Mouse (Mus musculus): Measurements from ENCODE around the gene Gp5. TPM values are rescaled to one million over a fixed set of nuclear protein-coding genes. Genes with fewer than 3 reads are reported as not detected.

The Gp5 gene
- polyA plus RNA-seq, 1 experiment from 2014 or later = 0.28 TPM

GRCm38 (mm10) chr16:30285701-30286100 is 24.9 kb downstream of the Gp5 start:
- no peak for DNase-seq (ENCODE audit: low spot score)
- H3K4me3 ChIP-seq (ENCODE audit: low read depth, low read length) = no peak overlapping the region
- no peaks in the 10 kb centered on the region for H3K9me3 ChIP-seq (replicated peaks; ENCODE audit: control insufficient read depth, low read length)
- H3K9ac ChIP-seq (ENCODE audit: low read length) = no peak overlapping the region
- no peak for ATAC-seq
- no peak overlapping the region for H3K4me2 ChIP-seq (ENCODE audit: low read length)
- 0 out of 2 replicates have a peak, but pooled peaks cover 4% of the 10 kb centered on the region for H3K4me1 ChIP-seq (ENCODE audit: control insufficient read depth, insufficient read depth, low read length)
- H3K27me3 ChIP-seq (replicated peaks; ENCODE audit: control insufficient read depth, insufficient read depth, low read length) = peaks cover 16% of the 10 kb centered on the region
- WGBS = 62% methylated on average over 4 of the region's 4 CpGs
- H3K27ac ChIP-seq (ENCODE audit: low read depth, low read length) = no peak overlapping the region
- no peaks in the 10 kb centered on the region for H3K36me3 ChIP-seq (ENCODE audit: control insufficient read depth, insufficient read depth, low read length)

GRCm38 (mm10) chr16:30283743-30284337 is 26.7 kb downstream of the Gp5 start:
- Histone ChIP-seq H3K27ac (ENCODE audit: low read depth, low read length) (no peak overlapping the region), H3K36me3 (ENCODE audit: control insufficient read depth, insufficient read depth, low read length) (no peaks in the 10 kb centered on the region), H3K9me3 (replicated peaks; ENCODE audit: control insufficient read depth, low read length) (no peaks in the 10 kb centered on the region), H3K4me1 (ENCODE audit: control insufficient read depth, insufficient read depth, low read length) (0 out of 2 replicates have a peak, but pooled peaks cover 4% of the 10 kb centered on the region), H3K4me2 (ENCODE audit: low read length) (peak overlapping the region; percentile 40), H3K9ac (ENCODE audit: low read length) (peak overlapping the region; percentile 38; the same call in 1 of the 2 replicates), H3K27me3 (replicated peaks; ENCODE audit: control insufficient read depth, insufficient read depth, low read length) (peaks cover 16% of the 10 kb centered on the region), H3K4me3 (ENCODE audit: low read depth, low read length) (peak overlapping the region; percentile 10; the same call in 1 of the 2 replicates)
- DNase-seq (ENCODE audit: low spot score) (peak; percentile 74), ATAC-seq (peak; percentile 62)
- under 1% methylated on average over 15 of the region's 15 CpGs for WGBS

DNA sequence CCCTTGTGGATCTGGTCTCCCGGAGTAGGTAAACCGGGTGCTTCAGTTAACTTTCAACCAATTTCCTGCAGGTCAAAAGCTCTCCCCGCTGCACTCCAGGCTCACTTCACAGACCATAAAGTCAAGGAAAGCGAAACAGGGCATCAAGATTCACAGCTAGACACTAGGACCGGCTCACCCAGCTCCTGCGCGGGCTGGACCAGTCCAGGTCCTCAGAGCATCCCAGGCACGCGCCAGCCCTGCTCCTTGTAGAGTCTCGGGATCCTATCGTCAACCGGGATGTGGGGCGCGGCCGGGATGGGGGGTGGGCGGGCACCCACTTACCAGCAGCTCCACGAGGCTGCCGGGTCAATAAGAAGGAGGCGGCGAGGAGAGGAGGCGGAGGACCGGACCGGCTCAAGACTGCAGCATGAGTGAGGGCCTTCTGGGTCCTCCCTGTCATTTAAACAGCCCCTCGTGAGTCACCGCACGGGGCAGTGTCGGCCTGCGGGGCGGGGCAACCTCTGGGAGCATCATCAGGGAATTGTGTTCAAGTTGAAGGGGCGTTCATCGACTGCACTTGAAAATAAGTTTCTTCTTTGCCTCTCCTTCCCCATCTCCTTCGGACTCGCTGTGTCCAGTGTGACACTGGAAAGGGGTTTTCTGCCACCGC is 27.6 kb downstream of the Gp5 start, which contains the start of gene Lrrc15:
Gene Lrrc15, minus strand, starts transcription at position 413 of the 652 bp plus-strand sequence.
- Histone ChIP-seq H3K4me3 (ENCODE audit: low read depth, low read length) (peak within 1 kb of the TSS; percentile 16; the same call in 1 of the 2 replicates), H3K4me1 (ENCODE audit: control insufficient read depth, insufficient read depth, low read length) (0 out of 2 replicates have a peak, but pooled peaks cover 4% of the 10 kb centered on the region), H3K9me3 (replicated peaks; ENCODE audit: control insufficient read depth, low read length) (no peaks in the 10 kb centered on the region), H3K27ac (ENCODE audit: low read depth, low read length) (no peak within 1 kb of the TSS), H3K36me3 (ENCODE audit: control insufficient read depth, insufficient read depth, low read length) (no peaks in the 10 kb centered on the region), H3K4me2 (ENCODE audit: low read length) (peak within 1 kb of the TSS; percentile 46), H3K9ac (ENCODE audit: low read length) (peak within 1 kb of the TSS; percentile 38; the same call in 1 of the 2 replicates), H3K27me3 (replicated peaks; ENCODE audit: control insufficient read depth, insufficient read depth, low read length) (peaks cover 16% of the 10 kb centered on the region)
- WGBS = 7% methylated on average over 34 of the region's 34 CpGs
- ATAC-seq (peak; percentile 45; the same call in 1 of the 2 replicates), DNase-seq (ENCODE audit: low spot score) (no peak)

DNA sequence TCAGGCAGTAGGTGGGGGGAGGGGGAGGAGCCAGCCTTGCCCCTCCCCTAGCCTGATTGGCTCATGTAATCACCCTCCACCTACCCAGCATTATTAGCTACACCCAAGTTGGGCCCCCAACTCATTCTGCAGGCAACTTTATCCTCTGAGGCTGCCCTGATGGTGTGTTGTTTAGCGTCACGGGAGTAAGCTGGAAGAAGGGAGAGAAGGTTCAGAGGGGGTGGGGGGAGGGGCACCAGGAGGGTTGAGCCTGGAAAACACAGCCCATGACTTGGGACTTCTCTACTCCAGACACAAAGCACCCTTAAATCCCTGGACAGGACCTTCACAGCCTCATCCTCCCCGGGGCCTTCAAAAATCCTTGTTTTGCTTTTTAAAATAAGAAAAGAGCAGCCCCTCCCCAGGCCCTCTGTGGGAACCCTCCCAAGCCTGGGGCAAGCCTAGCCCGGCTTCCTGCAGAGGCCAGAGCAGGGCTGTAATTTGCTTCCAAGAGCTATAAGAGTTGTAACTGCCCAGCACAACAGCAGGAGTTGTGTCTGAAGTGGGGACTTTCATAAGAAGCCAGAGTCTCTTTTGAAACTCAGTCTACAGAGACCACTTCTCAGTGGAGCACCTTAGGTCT is 29.8 kb downstream of the Gp5 start:
- peaks cover 16% of the 10 kb centered on the region for H3K27me3 ChIP-seq (replicated peaks; ENCODE audit: control insufficient read depth, insufficient read depth, low read length)
- no peak overlapping the region for H3K27ac ChIP-seq (ENCODE audit: low read depth, low read length)
- 15% methylated on average over 4 of the region's 4 CpGs for WGBS
- H3K4me3 ChIP-seq (ENCODE audit: low read depth, low read length) = no peak overlapping the region
- ATAC-seq (no peak), DNase-seq (ENCODE audit: low spot score) (no peak)
- H3K36me3 ChIP-seq (ENCODE audit: control insufficient read depth, insufficient read depth, low read length) = no peaks in the 10 kb centered on the region
- 0 out of 2 replicates have a peak, but pooled peaks cover 4% of the 10 kb centered on the region for H3K4me1 ChIP-seq (ENCODE audit: control insufficient read depth, insufficient read depth, low read length)
- H3K4me2 ChIP-seq (ENCODE audit: low read length) = no peak overlapping the region
- H3K9me3 ChIP-seq (replicated peaks; ENCODE audit: control insufficient read depth, low read length) = no peaks in the 10 kb centered on the region
- no peak overlapping the region for H3K9ac ChIP-seq (ENCODE audit: low read length)

GRCm38 (mm10) chr16:30278406-30278805 is 32.2 kb downstream of the Gp5 start:
- Histone ChIP-seq H3K36me3 (ENCODE audit: control insufficient read depth, insufficient read depth, low read length) (no peaks in the 10 kb centered on the region), H3K9me3 (replicated peaks; ENCODE audit: control insufficient read depth, low read length) (no peaks in the 10 kb centered on the region), H3K9ac (ENCODE audit: low read length) (no peak overlapping the region), H3K27ac (ENCODE audit: low read depth, low read length) (no peak overlapping the region), H3K4me3 (ENCODE audit: low read depth, low read length) (no peak overlapping the region), H3K4me1 (ENCODE audit: control insufficient read depth, insufficient read depth, low read length) (no peaks in the 10 kb centered on the region), H3K4me2 (ENCODE audit: low read length) (no peak overlapping the region), H3K27me3 (replicated peaks; ENCODE audit: control insufficient read depth, insufficient read depth, low read length) (peaks cover 12% of the 10 kb centered on the region; the same call in 1 of the 2 replicates)
- ATAC-seq (no peak), DNase-seq (ENCODE audit: low spot score) (no peak)
- 68% methylated on average over 11 of the region's 11 CpGs for WGBS

DNA sequence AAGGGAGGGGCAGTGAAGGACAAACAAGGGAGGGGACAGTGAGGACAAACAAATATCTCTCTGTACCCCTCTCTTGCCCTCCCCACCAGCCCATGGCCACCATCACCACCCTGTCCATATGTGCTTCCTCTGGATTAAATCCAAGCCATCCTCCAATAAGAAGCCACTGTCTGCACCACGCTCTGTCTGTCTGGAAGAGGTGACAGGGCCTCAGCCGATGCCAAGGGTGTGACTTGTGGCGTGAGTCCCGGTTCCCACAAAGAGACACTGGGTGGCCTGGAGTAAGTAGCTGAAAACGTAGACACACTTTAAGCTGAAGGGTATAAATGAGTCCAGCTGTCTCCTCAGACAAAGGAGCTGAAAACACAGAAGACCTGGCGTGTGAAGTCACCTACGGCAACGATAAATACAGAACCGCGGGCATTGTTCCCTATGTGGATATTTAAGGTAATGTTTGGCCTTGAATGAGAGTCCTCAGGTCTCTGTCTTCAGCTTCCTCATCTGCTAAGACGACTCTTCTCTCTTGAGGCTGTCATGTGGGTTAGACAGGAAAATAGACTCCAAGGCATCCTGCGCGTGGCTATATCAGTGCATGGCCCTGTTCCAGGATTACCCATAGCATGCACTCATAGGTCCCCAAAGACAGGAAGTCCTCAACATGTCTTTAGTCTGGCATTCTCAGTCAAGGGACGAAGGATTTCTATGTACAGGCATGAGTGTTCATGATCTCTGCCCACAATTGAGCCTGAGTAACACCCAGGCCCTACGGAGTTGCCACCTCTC is 34.8 kb downstream of the Gp5 start:
- Histone ChIP-seq H3K9ac (ENCODE audit: low read length) (no peak overlapping the region), H3K36me3 (ENCODE audit: control insufficient read depth, insufficient read depth, low read length) (no peaks in the 10 kb centered on the region), H3K9me3 (replicated peaks; ENCODE audit: control insufficient read depth, low read length) (no peaks in the 10 kb centered on the region), H3K27ac (ENCODE audit: low read depth, low read length) (no peak overlapping the region), H3K4me2 (ENCODE audit: low read length) (no peak overlapping the region), H3K4me1 (ENCODE audit: control insufficient read depth, insufficient read depth, low read length) (peaks cover 12% of the 10 kb centered on the region), H3K27me3 (replicated peaks; ENCODE audit: control insufficient read depth, insufficient read depth, low read length) (no peaks in the 10 kb centered on the region), H3K4me3 (ENCODE audit: low read depth, low read length) (no peak overlapping the region)
- ATAC-seq (no peak), DNase-seq (ENCODE audit: low spot score) (no peak)
- 72% methylated on average over 15 of the region's 15 CpGs for WGBS

DNA sequence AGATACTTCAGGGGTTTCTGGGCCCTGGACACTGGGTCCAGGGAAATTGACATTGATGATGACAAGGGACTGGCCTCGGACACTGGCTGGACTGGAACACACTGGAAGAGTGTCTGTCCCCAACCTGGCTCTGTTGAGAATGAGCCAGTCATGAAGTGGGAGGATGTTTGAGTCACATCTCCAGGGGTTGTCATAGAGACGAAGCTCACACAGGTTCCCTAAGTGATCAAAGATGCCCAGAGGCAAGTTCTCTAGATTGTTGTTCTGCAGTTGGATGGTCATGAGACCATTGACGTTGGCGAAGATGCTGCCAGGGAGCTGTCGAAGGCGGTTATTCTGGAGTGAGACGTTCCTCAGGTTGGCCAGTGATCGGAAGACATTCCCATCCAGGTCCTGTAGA is 37.5 kb downstream of the Gp5 start:
- Histone ChIP-seq H3K4me3 (ENCODE audit: low read depth, low read length) (no peak overlapping the region), H3K9ac (ENCODE audit: low read length) (no peak overlapping the region), H3K27me3 (replicated peaks; ENCODE audit: control insufficient read depth, insufficient read depth, low read length) (no peaks in the 10 kb centered on the region), H3K4me1 (ENCODE audit: control insufficient read depth, insufficient read depth, low read length) (peaks cover 12% of the 10 kb centered on the region), H3K4me2 (ENCODE audit: low read length) (no peak overlapping the region), H3K27ac (ENCODE audit: low read depth, low read length) (no peak overlapping the region), H3K9me3 (replicated peaks; ENCODE audit: control insufficient read depth, low read length) (no peaks in the 10 kb centered on the region), H3K36me3 (ENCODE audit: control insufficient read depth, insufficient read depth, low read length) (no peaks in the 10 kb centered on the region)
- no peak for DNase-seq (ENCODE audit: low spot score)
- ATAC-seq = no peak
- WGBS = 94% methylated on average over 8 of the region's 8 CpGs

- no peak overlapping the region for H3K9ac ChIP-seq (ENCODE audit: low read length)
- ATAC-seq (peak; percentile 44), DNase-seq (ENCODE audit: low spot score) (peak; percentile 52)
- no peaks in the 10 kb centered on the region for H3K36me3 ChIP-seq (ENCODE audit: control insufficient read depth, insufficient read depth, low read length)
- WGBS = 31% methylated on average over 6 of the region's 6 CpGs
- no peak overlapping the region; the same call in 1 of the 2 replicates for H3K27ac ChIP-seq (ENCODE audit: low read depth, low read length)
- no peak overlapping the region for H3K4me3 ChIP-seq (ENCODE audit: low read depth, low read length)
- no peaks in the 10 kb centered on the region for H3K27me3 ChIP-seq (replicated peaks; ENCODE audit: control insufficient read depth, insufficient read depth, low read length)
- H3K4me1 ChIP-seq (ENCODE audit: control insufficient read depth, insufficient read depth, low read length) = peaks cover 12% of the 10 kb centered on the region
- no peak overlapping the region for H3K4me2 ChIP-seq (ENCODE audit: low read length)
- no peaks in the 10 kb centered on the region for H3K9me3 ChIP-seq (replicated peaks; ENCODE audit: control insufficient read depth, low read length)
Measured at GRCm38 (mm10) chr16:30271941-30272595, 38.5 kb downstream of the Gp5 start.

Measured in forebrain, embryonic 14.5 days (tissue).